10 mouse cellular contexts compared by ENCODE assay signal in the genomic region with DNA sequence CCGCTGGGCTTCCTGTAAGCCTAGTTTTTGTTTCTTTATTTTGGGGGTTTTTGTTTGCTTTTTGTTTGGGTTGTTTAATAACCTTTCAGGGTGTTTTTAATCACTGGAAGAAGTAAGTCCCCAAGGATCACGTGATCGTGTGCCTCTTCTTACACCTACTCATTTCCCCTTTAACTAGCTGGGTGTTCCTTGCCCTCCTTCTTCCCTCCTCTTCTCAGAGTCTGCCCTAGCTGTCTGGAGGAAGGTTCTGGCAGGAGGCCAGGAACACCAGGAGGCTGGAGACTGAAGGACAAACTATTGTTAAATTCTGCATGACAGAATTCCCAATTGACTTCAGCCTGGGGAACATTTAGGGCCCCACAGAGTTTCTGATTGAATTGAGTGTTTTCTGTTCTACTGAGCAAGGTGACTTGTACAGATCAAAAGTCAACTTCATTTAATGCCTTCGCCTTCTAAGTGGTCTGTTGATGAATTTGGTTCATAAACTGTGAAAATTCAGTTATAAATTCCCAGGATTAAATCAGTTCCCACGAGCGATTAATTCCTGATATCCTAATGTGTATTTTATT.
A peak's percentile ranks its signal among the peaks of the same experiment; 100 is the strongest.
DNase-seq lines count a peak whose midpoint lies in the region; ATAC-seq and TF ChIP-seq lines count a peak whose summit lies in the region.
"Had no signal": no experiment of that assay in that cellular context is flagged by ENCODE, and none has a peak within 500 bp of the region (broad histone marks: within the 10 kb centered on the region; RNA-seq: fewer than 3 reads in every experiment).

No protein-coding gene starts in this region.

- TF ChIP-seq CTCF in liver, postnatal 0 days (IDR thresholded peaks at IDR 0.05; ENCODE audit: low read depth), result no peak

- H3K27me3 ChIP-seq in heart, embryonic 12.5 days (replicated peaks), result no peaks in the 10 kb centered on the region
- no peaks in the 10 kb centered on the region for H3K27me3 ChIP-seq in liver, postnatal 0 days (ENCODE audit: insufficient read depth, low read length)
- H3K27me3 ChIP-seq: Patski had no signal

- H3K36me3 ChIP-seq in heart, embryonic 12.5 days, result no peaks in the 10 kb centered on the region
- no peaks in the 10 kb centered on the region for H3K36me3 ChIP-seq in liver, postnatal 0 days (replicated peaks; ENCODE audit: insufficient read depth, low read length)

- peaks cover 13% of the 10 kb centered on the region for H3K9me3 ChIP-seq in heart, embryonic 12.5 days (replicated peaks)
- no peaks in the 10 kb centered on the region for H3K9me3 ChIP-seq in liver, postnatal 0 days (ENCODE audit: low read length)

- no peak for TF ChIP-seq EP300 in liver, postnatal 0 days (IDR thresholded peaks at IDR 0.05; ENCODE audit: low read depth)

- WGBS in heart, embryonic 12.5 days, result 78% methylated on average over 6 of the region's 6 CpGs
- 72% methylated on average over 6 of the region's 6 CpGs for WGBS in liver, postnatal 0 days (ENCODE audit: insufficient replicate concordance)

- H3K27ac ChIP-seq in heart, embryonic 12.5 days (ENCODE audit: poor library complexity, severe bottlenecking), result no peak overlapping the region
- H3K27ac ChIP-seq in liver, postnatal 0 days (ENCODE audit: low read depth), result no peak overlapping the region

- H3K4me2 ChIP-seq in heart, embryonic 12.5 days, result no peak overlapping the region
- no peak overlapping the region for H3K4me2 ChIP-seq in liver, postnatal 0 days (ENCODE audit: low read depth, low read length)

- no peak overlapping the region for H3K4me3 ChIP-seq in heart, embryonic 12.5 days
- no peak overlapping the region for H3K4me3 ChIP-seq in liver, postnatal 0 days (ENCODE audit: low read depth, low read length)
- H3K4me3 ChIP-seq: erythroblast, embryonic 14.5 days had no signal

- no peak for ATAC-seq in heart, embryonic 12.5 days (ENCODE audit: insufficient number of reproducible peaks, low FRiP score)
- ATAC-seq in liver, postnatal 0 days, result no peak
- ATAC-seq: Patski had no signal

- DNase-seq in heart, adult 8-10 months (ENCODE audit: low spot score), result peak; percentile 9
- peak; percentile 33 to 39 for DNase-seq in right cerebral cortex, adult 2 months (ENCODE audit: low spot score in 2 of 2)
- DNase-seq in right cerebral cortex, postnatal 25 days, result no peak
- DNase-seq in heart, postnatal 4 days, result peak; percentile 49
- DNase-seq in testis, postnatal 14 days (ENCODE audit: low spot score), result peak; percentile 27
- DNase-seq in urinary bladder, adult 18-20 months (ENCODE audit: low spot score in 2 of 2), result no peak
- DNase-seq in liver, postnatal 0 days, result no peak

- no peak overlapping the region for H3K9ac ChIP-seq in heart, embryonic 12.5 days
- no peak overlapping the region for H3K9ac ChIP-seq in liver, postnatal 0 days (replicated peaks)

- peaks cover 5% of the 10 kb centered on the region; the same call in 1 of the 2 replicates for H3K4me1 ChIP-seq in heart, embryonic 12.5 days (replicated peaks)
- H3K4me1 ChIP-seq in liver, postnatal 0 days (ENCODE audit: insufficient read depth), result no peaks in the 10 kb centered on the region

Comparison
In these comparisons a context has a peak if more than half of its experiments do, and no peak if none do; other contexts are left out.
1. DNase-seq: peak in heart, adult 8-10 months (single experiment), right cerebral cortex, adult 2 months (2 of 2), heart, postnatal 4 days (single experiment) and testis, postnatal 14 days (single experiment); none in right cerebral cortex, postnatal 25 days (single experiment), urinary bladder, adult 18-20 months (0 of 2) and liver, postnatal 0 days (single experiment).